Mouse (Mus musculus) thymus, postnatal 25 days (tissue): ENCODE data around the gene Dnaja4.

Source experiments
- DNase-seq: peaks from one replicate; pipeline ENCODE4 v3.0.0; 2022

Dnaja4 gene

DNA sequence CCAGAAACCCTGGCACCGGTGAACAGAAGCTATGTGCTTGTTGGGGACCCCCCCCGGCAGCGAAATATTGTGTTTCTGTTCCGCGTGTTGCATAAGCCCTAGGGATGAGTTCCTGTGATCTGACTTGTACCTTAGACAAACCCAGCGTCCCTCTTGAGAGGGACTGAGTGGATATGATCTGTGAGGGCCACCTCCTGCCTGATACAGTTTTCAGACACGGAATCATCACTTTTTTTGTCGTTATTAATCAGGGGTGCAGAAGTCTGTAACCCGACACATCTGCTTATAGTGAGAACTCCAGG lies 1.5 kb downstream of the Dnaja4 start:
- DNase-seq: no peak

DNA sequence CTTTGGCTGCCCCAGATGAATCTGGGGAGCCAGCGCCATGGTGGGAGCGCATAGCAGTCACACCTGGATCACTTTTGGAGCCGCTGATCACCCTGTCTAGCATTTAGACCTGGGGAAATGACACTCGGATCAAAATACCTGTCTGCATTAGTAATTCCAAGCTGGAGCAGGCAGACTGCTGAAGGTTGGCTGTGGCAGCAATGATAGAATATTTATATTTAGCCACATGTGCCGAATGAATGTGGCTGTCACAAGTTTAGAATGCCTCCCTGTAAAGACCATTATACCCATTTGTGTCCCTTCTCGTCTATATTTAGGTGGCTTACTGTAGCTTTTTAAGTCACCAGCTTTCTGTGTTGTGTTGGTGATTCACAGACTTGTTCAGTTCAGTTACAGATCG lies 2.1 kb downstream of the Dnaja4 start:
- DNase-seq: no peak

DNA sequence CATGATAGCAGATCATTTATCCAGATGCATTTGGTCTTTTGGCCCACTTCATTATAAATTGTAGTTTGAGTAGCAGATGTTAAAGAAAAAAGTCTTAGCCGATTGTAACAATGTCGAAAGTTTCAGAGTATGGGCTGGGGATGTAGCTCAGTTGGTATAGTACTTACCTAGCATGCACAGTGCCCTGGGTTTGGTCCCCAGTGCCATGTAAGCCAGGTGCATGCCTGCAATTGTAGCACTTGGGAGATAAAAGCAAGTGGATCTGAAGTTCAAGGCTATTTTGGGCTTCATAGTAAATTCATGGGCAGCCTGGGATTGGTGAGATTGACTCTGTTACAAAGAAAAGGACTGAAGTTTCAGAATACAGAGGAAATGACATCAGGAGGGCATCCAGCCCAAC lies 3.9 kb downstream of the Dnaja4 start:
- no peak for DNase-seq

DNA sequence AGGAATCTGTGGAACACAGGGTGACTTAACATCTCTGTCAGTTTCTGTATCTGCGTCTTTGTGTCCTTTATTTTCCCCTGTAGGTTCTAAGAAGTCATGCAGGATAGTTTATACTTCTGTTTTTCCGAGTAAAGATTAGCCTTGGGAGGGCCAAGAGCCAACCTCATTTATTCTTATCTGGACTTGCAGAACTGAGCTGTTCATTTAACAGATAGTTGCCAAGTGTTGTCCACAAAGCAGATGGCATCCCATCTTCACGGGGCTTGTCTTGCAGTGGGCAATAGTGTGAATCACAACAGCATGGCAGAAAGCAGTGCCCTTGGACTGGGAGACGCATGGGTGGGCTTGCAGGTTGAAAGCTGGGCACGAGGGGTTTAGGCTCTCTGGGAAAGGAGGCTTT lies 5.7 kb downstream of the Dnaja4 start:
- no peak for DNase-seq

DNA sequence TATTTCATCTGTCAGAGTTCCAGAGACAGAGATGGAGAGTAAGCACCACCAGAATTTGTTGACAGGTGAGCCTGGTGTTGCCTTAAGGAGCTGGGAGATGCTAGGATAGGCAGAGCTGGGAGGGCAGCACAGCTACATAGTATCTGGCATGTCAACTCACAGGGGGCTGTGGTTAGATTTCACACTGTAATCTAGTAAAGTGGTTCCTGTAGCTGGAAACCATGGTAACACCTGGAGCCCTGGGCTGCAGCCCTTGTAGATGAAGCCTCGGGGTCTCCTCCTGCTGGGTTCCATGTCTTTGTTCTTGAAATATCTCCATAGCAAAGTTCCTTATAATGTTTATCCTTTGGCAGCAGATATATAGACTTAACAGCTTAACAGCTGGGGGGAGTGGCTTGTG lies 6.9 kb downstream of the Dnaja4 start:
- DNase-seq: no peak

DNA sequence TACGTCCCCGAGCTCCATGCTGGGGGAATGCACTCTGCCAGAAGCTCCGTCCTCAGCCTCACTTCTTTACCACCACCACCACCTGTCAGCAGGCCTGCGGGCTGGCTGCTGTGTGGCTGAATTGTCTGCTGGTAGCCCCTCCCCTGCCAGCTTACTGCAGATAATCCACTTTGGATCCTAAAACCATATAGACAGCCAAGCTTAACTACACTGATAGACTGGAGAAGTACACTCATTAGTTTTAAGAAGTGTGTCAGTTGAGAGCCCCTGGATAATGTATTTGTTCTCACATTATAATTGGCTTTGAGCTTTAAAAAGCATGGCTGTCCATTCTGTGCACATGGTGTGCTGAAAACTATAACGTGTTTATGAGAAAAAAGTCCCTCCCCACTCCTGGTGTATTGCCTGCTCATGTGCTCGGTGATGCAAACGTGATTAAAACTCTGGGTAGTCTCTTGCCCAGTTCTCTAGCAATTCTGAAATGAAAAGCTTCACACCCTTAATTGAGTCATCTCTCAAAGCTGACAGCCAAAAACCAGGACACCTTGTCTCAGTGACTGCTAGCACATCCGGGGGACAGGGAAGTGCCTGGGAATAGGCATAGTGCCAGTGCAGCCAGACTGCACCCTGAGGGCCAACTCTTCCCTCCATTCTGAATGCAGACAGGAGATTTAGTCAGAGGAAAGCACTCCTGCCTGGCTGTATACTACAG lies 8.8 kb downstream of the Dnaja4 start:
- DNase-seq: no peak

DNA sequence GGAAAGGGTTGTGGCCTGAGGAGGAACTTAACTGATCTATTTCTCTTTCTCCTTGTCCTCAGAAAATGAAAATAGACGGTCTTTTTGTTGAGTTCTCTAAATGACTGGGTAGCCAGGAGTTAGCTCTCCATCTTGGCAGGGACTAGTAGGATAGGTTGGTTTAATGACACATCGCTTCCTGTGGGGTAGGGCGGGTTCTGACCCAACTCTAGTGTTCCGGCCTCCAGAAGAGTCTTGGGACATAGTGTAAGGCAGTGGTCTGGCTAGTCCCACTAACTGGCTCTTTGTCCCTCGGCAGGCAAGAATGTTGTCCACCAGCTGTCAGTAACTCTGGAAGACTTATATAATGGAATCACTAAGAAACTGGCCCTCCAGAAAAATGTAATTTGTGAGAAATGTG lies 9.4 kb downstream of the Dnaja4 start:
- no peak for DNase-seq

DNA sequence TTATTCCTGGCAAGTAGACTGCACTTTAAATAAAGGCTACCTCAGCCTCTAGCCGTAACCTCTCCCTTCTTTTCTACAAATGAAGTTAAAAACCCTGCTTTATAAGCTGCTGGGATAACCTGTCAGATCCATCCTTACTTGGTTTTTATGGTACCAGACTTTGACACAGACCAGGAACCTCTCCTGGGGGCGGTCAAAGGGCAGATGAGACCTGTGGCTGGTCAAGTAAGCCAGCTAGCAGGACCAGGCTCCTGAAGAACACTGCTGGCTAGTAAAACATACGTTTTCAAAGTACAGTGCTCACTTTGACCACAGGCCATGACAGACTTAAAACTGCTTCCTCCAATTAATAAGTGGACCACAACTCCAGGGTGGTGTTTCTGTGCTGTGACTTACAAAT lies 17.1 kb downstream of the Dnaja4 start:
- no peak for DNase-seq

DNA sequence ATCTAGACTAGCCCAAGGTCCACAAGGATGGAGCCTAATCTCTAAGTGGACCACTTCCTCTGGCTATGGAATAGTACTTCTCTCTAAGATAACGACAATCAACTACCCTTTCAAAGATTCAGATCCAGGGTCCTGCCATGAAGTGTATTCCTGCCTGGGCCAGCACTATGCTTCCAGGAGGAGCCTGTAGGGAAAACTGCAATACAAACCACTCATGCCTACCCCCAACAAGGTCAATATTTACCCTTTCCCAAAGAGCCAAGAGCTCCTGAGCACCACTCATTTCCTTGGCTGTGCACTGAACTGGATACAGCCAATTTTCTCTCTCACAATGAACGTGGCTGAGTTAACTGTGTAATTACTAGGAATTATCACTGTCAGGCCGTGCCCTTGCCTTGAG lies 18.9 kb downstream of the Dnaja4 start:
- DNase-seq: no peak

DNA sequence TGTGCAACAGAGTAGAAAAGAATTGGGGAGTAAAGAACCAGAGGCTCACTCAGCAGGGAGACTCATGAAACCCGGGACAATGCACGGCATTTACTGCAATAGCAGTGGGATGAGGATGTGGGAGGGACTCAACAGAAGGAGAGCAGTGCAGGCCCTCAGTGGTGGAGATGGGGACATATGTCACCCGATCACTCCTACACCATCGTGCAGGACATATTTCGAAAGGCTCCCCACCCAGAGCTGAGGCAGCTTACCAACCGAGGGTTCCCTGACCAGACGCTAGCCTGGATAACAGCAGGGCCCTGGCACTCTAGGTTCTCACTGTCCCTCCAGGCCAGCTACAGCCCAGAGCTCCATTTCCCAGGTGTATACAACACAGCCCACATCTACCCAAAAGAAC lies 23.5 kb downstream of the Dnaja4 start:
- DNase-seq: no peak

DNA sequence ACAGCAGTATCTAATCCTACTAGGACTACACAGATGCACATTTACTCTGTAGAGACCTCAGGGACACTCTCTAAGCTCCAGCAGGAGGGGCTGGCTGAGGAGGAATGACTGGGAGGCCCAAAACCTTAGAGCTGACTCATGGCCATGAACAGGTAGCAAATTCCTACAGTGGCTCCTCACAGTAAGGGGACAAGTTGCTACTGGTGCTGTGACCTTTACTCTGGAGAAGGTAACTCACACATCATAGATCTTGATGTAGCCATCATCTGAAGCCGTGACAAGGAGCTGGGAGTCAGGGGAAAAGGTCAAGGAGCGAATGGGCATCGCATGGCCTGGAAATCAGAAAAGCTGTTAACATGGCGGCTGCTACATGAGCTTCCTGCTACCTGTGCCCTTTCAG lies 23.9 kb downstream of the Dnaja4 start:
- DNase-seq: no peak

DNA sequence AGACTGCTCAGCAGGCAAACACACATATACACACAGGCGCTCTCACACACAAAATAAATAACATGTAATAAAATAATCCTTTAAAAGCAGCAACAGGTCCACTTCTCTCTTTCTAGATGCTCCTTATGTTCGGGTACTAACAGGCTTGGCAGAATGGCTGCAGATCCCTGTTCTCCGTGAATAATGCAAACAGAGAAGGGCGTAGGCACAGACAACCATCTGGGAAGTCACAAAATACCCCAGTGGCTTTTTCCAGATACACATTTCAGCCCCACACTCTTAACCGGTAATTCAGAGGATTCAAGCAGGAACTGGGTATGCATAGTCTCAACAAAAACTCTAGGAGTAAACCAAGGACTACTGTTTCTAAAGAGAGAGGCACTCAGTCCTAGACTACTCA lies 27.6 kb downstream of the Dnaja4 start:
- DNase-seq: no peak

DNA sequence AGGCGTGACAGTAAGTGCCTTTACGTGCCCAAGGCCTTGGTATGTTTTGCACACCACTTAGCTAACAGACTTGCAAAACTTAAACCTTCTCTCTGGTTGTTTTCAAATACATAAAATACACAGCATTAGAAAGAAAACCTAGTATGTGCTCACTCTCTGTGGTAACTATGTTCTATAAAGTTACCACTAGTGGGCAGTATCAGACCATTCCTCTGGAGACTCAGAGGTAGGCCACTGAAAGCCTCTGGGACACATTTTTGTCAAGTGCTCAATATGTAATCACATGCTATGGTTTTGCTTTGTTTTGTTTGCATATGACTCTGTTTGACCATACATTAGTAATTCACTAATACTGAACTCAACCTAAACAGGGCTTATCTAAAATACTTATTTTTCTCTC lies 33.4 kb downstream of the Dnaja4 start:
- no peak for DNase-seq

DNA sequence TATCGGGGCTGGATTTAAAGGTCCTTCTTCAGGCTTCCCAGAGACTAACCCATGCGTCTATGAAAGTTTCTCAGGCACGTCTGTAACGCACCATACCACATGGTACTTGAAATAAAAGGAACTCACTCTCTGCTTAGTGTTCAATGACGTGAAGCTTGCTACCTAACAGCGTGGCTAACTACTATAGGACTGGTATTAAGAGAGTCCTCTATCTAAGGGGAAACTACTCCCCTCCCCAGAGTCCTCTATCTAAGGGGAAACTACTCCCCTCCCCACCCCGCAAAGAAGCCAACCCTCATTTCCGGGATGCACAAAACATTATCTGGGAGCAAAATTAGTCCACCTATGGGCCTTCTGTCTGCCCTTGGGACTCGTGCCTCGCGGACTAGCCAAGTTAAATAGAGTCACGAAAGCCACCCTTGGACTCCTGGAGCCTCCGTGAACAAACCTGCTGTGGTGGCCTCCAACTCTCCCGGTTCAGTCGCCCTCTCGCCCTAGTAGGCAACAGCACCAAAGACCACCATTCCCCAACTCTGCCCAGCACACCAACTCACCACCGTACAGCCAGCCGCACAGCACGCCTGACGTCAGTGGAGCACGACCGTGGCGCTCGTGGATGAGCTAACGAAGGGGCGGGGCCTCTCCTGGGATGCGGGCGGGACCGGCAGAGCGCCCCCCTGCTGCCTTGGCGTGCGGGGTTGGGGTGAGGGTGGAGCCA lies 35.4 kb downstream of the Dnaja4 start, which contains the start of gene Wdr61:
Gene Wdr61, minus strand, starts transcription at position 599 of the 718 bp plus-strand sequence.
- peak; percentile 99 for DNase-seq

DNA sequence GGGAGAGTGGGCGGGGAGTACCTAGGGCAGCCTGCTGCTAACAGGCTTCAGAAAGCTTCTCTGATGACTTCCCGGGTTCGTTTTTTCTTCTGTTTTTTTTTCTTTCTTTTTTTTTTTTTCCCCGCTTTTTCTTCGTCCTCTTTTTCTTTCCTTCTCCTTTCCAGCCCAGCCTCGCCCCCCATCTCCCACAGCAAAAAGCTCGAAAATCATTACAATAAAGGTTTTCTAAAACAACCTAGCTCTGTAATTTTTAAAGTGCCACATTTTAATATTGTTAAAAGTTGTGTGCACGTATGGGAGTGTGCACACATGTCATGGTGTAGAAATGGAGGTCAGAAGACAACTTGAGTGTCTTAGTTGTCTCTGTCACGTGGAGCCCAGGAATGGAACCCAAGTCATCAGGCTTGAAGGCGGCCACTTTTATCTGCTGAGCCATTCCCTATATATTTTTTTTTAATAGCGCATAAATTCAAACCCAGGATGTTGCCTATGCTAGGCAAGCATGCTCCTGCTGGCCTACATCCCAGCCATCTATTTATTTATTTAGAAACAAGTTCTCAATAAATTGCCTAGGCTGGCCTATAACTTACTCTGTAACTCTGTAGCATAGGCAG lies 36.1 kb downstream of the Dnaja4 start:
- peak; percentile 2 for DNase-seq

DNA sequence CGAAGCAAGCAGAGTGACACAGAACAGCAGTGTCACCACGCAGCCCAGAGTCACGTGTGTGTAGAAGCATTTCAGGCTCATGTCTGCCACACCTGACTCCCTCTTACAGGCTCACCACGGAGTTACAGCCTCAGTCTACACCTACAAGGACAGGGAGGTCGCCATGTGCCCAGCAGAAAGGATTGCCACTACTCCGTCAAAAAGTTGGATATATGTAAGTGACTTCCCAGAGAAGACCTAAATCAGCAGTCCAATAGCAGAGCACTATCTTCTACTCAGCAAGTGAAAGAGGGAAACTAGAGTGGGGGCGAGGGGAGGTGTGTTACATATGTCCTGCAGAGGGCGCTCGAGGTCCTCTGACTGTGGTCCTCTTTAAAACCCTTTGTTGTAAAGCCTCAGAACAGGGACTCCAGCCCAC lies 37.6 kb downstream of the Dnaja4 start:
- peak; percentile 51 for DNase-seq

DNA sequence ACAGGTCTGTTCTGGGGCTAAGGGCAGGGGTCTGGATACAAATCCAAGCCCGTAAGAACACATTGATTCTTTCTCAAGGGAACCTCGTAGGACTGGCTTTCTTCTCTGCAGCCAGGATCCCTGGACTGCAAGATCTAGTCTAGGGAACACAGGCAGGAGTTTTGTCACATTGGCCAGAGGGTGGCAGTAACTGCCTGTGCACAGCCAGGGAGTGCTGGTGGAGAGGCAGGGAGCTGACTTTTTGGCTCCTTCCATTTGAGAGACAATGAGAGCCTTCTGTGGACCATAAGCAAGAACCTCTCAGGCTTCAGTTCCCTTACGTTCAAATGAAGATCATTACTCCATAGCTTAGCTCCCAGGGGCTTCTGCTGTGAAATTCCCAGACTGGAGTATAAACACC lies 39.7 kb downstream of the Dnaja4 start:
- DNase-seq: peak; percentile 16

DNA sequence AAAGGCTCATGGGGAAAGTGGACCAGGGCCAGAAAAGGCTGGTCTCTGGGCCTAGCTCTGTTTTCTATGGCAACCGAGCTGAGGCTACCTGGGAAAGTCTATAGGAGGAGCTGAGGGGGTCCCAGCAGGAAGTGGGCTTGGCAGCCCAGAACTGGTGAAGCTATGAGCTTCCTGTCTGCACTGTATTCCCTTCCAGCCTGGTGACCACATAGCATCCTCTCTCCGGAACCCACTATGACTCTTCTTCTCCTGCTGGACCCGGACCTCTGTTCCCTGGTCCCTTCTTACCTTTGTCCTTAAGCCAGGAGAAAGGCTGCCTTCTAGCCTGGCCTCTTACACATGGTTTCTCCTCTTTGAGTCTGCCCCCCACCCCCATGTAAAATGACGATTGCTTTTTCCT lies 45.2 kb downstream of the Dnaja4 start:
- no peak for DNase-seq

DNA sequence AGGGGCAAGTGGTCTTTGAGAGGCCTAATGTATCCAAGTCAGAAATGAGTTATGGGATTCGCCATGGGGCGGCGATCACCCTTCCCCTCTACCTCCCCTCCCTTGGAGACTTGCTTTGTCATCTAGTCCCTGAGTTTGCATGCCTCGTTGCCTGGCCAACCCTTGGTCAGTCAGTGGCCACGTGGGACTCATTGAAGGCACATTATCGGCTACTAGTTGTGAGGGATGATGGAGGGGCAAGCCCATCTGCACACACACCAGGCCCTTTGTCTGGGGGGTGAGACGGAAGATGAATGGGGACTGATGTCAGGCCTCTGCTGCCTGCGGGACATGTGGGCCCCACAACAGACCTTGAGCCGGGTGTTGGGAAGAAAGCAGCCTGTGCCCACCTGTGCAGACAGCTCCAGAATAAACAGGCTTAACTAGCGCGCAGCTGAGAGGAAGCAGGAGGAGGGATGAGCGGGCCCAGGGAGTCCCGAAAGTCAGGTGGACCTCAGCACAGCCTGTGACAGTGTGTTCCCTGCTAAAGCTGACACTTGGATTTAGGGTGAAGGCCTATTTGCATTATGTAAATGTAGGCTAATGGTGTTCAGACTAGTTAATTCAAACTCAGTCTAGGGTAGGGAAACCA lies 47.2 kb downstream of the Dnaja4 start:
- DNase-seq: no peak

DNA sequence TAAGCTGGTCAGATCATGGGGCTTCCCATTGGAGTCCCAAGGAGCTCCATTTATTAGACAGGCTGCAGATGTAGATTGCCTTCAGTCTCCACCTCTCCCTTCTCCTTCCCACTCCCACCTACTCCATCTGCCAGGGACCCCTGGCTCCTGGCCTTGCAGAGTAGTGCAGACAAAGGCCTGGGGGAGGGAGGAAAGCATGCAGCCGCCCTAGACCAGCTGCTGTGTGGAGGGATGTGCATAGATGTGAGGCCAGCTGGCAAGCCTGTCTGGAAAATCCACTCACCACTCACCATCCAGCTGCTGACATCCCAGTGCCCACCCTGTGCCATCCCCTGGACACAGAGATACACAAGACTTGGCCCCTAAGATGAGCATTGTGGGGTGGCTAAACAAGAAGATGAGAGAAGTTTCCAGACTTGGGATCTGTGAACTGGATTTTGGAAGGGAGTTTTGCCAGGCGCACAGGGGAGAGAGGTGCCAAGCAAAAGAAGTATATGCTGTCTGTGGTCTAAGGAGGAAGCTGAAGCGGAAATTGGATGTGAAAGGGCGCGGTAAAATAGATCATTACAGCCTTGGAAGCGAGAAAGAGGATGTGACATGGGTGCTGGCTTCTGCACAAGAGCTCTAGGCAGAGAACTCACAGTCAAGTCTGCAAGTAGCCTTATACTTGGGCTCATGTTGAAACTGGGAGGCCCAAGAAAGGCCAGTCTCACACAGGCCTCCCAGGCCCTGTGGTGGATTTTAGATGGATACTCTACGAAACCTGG lies 51.7 kb downstream of the Dnaja4 start:
- DNase-seq: no peak

DNA sequence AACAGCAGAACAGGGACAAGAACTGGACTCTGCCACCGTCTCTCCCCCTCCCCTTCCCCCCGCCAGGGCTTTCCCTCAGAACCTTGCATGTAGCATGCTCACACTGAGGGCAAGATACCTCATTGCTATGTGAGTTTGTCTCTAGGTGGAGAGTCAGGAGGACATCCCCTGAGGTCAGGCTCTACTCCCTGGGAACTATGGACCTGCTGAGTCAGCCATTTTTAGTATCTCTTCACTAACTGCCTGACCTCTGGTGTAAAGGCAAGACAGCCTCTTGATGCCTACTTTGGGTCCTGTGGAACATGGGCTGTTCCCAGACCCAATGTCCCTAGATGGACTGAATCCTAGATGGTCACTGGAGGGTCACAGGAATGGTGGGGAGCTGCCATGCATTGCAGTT lies 53.0 kb downstream of the Dnaja4 start:
- no peak for DNase-seq

DNA sequence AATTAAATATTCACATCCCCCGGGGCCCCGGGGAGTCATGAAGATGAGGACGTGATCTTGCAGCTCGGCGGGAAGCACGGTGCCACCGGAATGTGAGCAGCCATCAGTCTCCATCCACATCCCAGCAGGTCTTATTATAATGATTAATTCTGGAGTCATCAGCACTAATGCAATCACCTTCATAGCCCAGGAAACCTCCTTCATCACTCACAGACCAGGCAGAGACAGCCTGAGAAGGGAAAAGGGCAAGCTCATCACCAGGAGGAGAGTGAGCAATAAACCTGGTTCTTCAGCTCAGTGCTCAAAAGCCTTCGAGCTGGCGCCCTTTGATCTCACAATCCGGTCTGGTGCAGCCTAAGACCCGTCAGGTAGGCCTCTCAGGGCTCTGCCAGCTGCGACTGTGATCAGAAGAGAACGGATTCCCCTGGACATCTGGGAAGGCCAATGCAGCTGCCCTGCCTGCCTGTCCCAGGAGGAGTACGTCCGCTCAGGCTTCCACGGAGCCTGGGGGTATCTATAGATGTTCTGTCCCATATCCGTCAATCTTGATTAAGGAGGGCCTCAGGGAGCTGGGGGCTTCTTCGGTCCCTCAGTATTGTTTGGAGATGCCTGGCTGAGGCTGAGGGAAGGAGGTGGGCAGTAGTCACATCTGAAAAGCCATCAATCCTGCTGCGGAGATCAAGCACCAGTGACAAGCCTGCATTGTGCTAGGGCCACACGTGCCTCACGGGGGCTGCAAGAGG lies 53.7 kb downstream of the Dnaja4 start:
- no peak for DNase-seq

DNA sequence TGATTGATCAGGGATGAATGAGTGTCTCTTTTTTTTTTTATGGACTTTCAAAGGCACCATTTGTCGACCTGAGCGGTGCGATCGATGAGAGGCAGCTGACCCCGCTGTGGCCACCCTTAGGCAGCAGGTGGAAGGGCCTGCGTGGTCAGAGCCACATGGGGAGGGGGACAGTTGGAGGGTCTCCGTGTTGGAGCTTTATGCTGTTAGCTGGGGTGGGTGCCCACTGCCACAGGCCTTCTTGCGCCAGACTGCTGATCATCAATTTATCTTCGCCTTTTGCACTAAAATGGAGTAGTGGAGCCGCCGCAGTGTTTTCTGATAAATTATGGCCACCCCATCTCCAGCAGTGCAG lies 54.2 kb downstream of the Dnaja4 start:
- no peak for DNase-seq
